Mouse (Mus musculus) hindbrain, embryonic 12.5 days (tissue): ENCODE results near the gene She. TPM values are rescaled to one million over a fixed set of nuclear protein-coding genes. Genes with fewer than 3 reads are reported as not detected.
"Not testable (repeated sequence)": the region's sequence is repeated elsewhere in the genome, so short reads cannot be mapped to it uniquely, and the experiment has no call there.

ENCODE experiments used
- ATAC-seq: fragments of 200-750 bp; cut with Nextera tagmentation; 2 replicates; pipeline ENCODE4 v1.8.0; 2017; ENCODE audit warnings: moderate TSS enrichment; ENCODE audit not compliant: low FRiP score
- H3K27ac ChIP-seq: fragments of 300-500 bp; sonication (generic); 2 replicates; pipeline ENCODE4 v1.5.1; 2016; ENCODE audit warnings: mild to moderate bottlenecking
- H3K27me3 ChIP-seq: fragments of 300-500 bp; sonication (generic); 2 replicates; pipeline ENCODE4 v1.6.1; 2016; ENCODE audit warnings: mild to moderate bottlenecking
- H3K36me3 ChIP-seq: fragments of 300-500 bp; sonication (generic); 2 replicates; pipeline ENCODE4 v1.6.1; 2016; ENCODE audit warnings: mild to moderate bottlenecking
- H3K4me1 ChIP-seq: fragments of 300-500 bp; sonication (generic); 2 replicates; pipeline ENCODE4 v1.6.1; 2016
- H3K4me2 ChIP-seq: fragments of 300-500 bp; sonication (generic); replicated peaks from 2 replicates; pipeline ENCODE4 v1.6.1; 2016; ENCODE audit warnings: mild to moderate bottlenecking
- H3K4me3 ChIP-seq: fragments of 300-500 bp; sonication (generic); 2 replicates; pipeline ENCODE4 v1.5.1; 2016; ENCODE audit warnings: mild to moderate bottlenecking
- H3K9ac ChIP-seq: fragments of 300-500 bp; sonication (generic); 2 replicates; pipeline ENCODE4 v1.6.1; 2016; ENCODE audit warnings: mild to moderate bottlenecking, moderate library complexity
- H3K9me3 ChIP-seq: fragments of 300-500 bp; sonication (generic); replicated peaks from 2 replicates; pipeline ENCODE4 v1.6.1; 2016; ENCODE audit warnings: mild to moderate bottlenecking
- WGBS: fragments of 180-500 bp; shearing (Covaris S2); methylation state at CpG from one replicate; pipeline ENCODE4 v1.1.7; 2016; 5-methylcytosine and 5-hydroxymethylcytosine counted together
- polyA plus RNA-seq: library from polyadenylated mRNA; unstranded; fragments of >200 nt; fragmentation: Nextera tagmentation; extraction: Ambion mirVana; gene quantifications from 2 replicates; pipeline ENCODE4 v1.2.1, GENCODE M21; 2016

Gene She
- polyA plus RNA-seq, result 3.4 and 4.4 TPM in 2 replicates

DNA sequence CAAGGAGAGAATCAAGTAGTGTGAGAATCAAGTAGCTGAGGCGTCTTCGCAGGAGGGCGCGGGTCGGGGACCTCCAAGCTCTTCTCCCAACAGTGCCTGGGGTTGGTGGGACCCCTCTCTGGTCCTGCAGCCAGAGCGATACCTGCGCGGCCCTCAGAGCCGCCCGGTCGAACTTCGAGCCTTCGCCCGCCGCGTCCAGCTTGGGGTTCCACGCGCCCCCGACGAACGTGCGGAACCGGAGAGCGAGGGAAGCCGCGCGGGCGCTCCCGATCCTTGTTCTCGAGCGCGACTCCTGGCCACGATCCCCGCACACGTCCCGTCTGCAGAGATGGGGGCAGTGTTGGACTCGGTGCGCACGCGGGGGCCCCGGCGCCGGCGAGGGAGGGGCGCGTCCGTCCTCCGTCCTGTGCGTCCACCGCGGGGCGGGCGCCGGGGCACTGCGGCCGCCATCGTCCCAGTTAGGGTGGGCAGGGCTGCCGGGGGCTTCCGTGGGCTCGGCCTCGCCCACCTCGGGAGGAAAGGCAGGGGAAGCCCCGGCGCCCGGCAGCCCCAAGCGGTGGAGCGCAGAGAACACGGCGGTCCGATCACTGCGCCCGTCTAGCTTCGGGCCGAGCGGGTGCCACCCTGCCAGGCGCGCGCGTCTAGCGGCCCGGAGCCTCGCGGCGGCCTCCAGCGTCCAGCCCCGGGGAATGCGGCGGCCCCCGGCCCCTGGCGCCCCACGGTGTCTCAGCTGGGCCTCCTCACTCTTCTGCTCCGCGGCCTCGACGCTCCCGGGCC, at the start of gene She:
She (plus strand) TSS at position 556 of the 777 bp plus-strand sequence.
- peak within 1 kb of the TSS; percentile 55; the same call in 1 of the 2 replicates for H3K9ac ChIP-seq
- WGBS, result 2% methylated on average over 89 of the region's 96 CpGs
- no peak within 1 kb of the TSS for H3K27ac ChIP-seq
- no peaks in the 10 kb centered on the region for H3K36me3 ChIP-seq
- peak within 1 kb of the TSS; percentile 43 for H3K4me3 ChIP-seq
- H3K9me3 ChIP-seq, result no peaks in the 10 kb centered on the region
- peaks cover 66% of the 10 kb centered on the region for H3K27me3 ChIP-seq
- peak within 1 kb of the TSS; percentile 60 for H3K4me2 ChIP-seq
- H3K4me1 ChIP-seq, result peaks cover 11% of the 10 kb centered on the region; the same call in 1 of the 2 replicates
- no peak for ATAC-seq

DNA sequence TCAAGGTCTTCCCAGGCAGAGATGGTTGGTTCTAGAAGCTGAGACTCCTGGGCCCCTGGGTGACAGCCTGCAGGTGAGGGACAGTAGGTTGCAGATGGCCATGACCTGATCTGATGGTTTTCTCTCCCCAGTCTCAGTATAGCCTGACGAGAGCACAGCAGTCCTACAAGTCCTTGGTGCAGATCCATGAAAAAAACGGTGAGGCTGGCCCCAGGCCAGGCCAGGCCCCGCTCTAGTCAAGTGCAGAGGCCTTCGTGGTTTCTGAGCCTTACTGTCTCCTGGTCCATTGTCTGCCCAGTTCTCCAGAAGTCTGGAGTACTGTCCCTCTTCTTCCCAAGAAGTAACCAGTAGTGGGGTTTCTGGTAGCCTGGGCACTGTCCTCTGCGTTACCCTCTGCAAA, 49.5 kb upstream of the She start:
- H3K27ac ChIP-seq, result no peak overlapping the region
- H3K4me2 ChIP-seq, result no peak overlapping the region
- no peak for ATAC-seq
- no peaks in the 10 kb centered on the region for H3K9me3 ChIP-seq
- no peaks in the 10 kb centered on the region for H3K4me1 ChIP-seq
- H3K4me3 ChIP-seq, result no peak overlapping the region
- H3K9ac ChIP-seq, result no peak overlapping the region
- no peaks in the 10 kb centered on the region for H3K27me3 ChIP-seq
- peaks cover 71% of the 10 kb centered on the region for H3K36me3 ChIP-seq
- 91% methylated on average over 5 of the region's 5 CpGs for WGBS

DNA sequence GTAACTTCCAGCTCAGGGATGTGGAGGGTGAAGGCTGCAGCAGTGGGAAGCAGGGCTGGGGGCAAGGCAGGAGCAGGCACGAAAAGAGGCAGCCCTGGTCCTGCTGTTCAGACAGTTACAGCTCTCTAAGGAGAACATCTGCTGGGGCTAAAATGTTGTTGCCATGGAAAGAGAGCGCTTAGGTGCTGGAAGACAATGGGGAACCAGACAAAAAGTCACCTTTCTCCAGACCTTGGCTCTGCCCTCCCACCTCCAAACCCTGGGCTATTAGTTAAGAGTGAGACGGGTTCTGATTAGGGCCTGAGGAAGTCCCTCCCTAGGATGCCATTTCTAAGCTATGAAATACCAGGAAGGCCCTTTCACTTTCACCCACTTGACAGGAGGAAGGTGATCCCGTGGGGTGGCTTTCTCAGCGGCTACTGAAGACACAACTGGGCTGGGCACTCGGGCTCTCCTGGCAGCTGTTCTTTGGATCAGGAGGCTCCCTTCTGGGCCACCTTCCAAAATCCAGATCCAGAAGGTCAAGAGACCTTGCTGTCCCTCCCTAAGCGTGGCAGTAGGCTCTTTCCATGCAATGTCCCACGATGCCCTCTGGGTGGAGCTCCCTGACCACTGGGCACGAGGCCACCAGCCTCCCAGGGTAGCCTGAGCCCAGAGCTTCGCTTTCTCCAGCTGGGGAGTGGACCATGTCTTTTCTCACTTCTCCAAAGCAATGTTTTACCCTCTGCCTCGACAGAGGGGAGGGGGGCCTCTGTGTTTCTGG, 46.0 kb upstream of the She start:
- 26% methylated on average over 11 of the region's 11 CpGs for WGBS
- H3K4me1 ChIP-seq, result no peaks in the 10 kb centered on the region
- no peak for ATAC-seq
- H3K27me3 ChIP-seq, result no peaks in the 10 kb centered on the region
- H3K4me2 ChIP-seq, result no peak overlapping the region
- H3K27ac ChIP-seq, result no peak overlapping the region
- H3K9ac ChIP-seq, result no peak overlapping the region
- no peaks in the 10 kb centered on the region for H3K9me3 ChIP-seq
- no peak overlapping the region for H3K4me3 ChIP-seq
- peaks cover 37% of the 10 kb centered on the region for H3K36me3 ChIP-seq

DNA sequence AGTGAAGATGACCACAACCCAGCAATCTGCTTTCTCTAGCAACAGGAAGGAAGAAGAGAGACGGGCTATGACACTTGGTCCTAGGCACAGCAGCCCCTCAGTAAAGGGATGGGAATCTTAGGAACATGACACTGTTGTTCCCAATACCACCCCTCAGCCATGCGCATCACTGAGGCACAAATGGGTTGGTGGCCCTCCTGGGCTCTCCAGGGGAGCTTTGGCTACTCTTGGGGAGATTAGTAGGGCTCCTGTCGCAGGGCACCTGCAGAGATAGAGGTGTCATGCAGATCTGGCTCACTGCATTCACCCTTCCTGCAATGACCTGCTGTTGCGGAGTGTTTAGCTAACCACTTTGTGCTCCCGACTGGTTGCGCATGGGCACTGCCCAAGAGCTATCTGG, 44.9 kb upstream of the She start:
- WGBS, result 70% methylated on average over 6 of the region's 6 CpGs
- Histone ChIP-seq H3K36me3 (peaks cover 26% of the 10 kb centered on the region), H3K9ac (no peak overlapping the region), H3K4me3 (no peak overlapping the region), H3K27me3 (no peaks in the 10 kb centered on the region), H3K9me3 (no peaks in the 10 kb centered on the region), H3K4me2 (no peak overlapping the region), H3K4me1 (no peaks in the 10 kb centered on the region), H3K27ac (no peak overlapping the region)
- no peak for ATAC-seq

DNA sequence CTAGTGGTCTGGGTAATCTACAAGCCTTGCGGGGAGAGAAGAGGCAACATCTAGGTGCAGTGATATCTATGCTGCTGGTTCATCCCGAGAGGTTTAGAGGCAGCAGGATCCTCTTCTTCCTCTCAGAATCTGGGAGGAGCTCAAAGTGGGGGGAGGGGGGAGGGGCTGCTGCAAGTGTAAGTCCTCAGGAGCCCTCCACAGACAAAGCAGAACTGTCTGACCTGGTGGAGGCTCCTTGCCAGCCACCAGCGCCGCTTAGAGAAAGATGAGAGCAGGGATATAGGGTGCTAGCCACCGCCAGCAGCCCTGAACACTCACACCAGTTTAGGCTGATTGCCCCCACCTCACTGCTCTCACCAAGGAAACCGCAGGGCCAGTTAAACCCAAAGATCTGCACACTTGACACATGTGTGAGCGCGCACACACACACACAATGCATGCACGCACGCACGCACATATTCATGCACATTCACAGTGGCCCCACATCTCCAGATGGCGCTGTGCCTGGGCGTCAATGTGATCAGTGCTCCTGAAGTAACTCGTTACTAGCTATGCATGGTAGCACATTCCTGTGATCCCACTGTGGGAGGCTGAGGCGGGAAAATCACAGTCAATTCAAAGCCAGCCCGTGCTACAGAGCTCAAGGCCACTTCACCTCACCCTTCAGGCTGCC, 42.4 kb upstream of the She start:
- H3K27ac ChIP-seq, result no peak overlapping the region
- WGBS, result 76% methylated on average over 16 of the region's 16 CpGs
- no peak for ATAC-seq
- H3K4me3 ChIP-seq, result no peak overlapping the region
- no peaks in the 10 kb centered on the region for H3K4me1 ChIP-seq
- H3K36me3 ChIP-seq, result 0 out of 2 replicates have a peak, but pooled peaks cover under 1% of the 10 kb centered on the region
- no peaks in the 10 kb centered on the region for H3K27me3 ChIP-seq
- no peak overlapping the region for H3K9ac ChIP-seq
- no peaks in the 10 kb centered on the region for H3K9me3 ChIP-seq
- no peak overlapping the region for H3K4me2 ChIP-seq

DNA sequence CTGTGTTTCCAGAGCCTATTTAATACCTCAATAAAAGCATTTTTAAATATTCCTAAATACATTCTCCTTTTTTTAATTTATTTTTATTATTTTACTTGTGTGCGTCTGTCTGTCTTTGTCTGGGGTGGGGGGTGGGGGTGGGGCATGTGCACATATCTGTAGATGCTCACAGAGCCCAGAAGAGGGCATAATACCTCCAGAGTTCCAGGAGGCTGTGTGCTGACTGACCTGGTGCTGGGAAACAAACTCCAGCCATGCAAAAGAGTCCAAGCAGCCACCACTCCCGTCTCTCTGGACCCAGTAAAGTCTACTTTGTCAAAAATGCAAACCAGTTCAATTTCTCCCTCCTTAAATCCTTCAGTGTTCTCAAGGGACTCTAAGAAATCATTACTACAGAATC, 36.6 kb upstream of the She start:
- no peak for ATAC-seq
- Histone ChIP-seq H3K4me2 (no peak overlapping the region), H3K4me3 (no peak overlapping the region), H3K36me3 (no peaks in the 10 kb centered on the region), H3K9ac (no peak overlapping the region), H3K9me3 (no peaks in the 10 kb centered on the region), H3K27me3 (no peaks in the 10 kb centered on the region), H3K4me1 (0 out of 2 replicates have a peak, but pooled peaks cover 2% of the 10 kb centered on the region), H3K27ac (no peak overlapping the region)
- WGBS, result 60% methylated on average over 2 of the region's 2 CpGs

DNA sequence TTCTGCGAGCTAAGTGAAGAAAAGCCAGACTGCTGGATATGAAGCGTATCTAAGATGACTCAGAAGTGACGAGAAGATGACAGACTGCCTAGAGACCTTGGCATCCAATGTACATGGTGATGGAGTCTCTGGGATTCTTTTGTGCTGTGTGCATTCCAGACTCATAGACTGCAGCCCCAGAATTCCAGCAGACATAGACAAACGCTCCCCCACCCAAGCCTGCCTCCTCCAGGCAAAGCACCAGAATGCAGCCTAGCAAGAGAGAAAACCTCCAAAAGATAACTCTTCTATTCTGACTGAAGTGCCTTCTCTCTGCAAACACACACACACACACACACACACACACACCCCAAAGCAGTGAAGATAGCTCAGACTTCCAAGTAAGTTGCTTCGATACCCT, 35.4 kb upstream of the She start:
- ATAC-seq, result no peak
- Histone ChIP-seq H3K27me3 (no peaks in the 10 kb centered on the region), H3K4me1 (0 out of 2 replicates have a peak, but pooled peaks cover 3% of the 10 kb centered on the region), H3K36me3 (no peaks in the 10 kb centered on the region), H3K4me2 (no peak overlapping the region), H3K4me3 (no peak overlapping the region), H3K9me3 (no peaks in the 10 kb centered on the region), H3K9ac (no peak overlapping the region), H3K27ac (no peak overlapping the region)
- WGBS, result 81% methylated on average over 5 of the region's 5 CpGs

DNA sequence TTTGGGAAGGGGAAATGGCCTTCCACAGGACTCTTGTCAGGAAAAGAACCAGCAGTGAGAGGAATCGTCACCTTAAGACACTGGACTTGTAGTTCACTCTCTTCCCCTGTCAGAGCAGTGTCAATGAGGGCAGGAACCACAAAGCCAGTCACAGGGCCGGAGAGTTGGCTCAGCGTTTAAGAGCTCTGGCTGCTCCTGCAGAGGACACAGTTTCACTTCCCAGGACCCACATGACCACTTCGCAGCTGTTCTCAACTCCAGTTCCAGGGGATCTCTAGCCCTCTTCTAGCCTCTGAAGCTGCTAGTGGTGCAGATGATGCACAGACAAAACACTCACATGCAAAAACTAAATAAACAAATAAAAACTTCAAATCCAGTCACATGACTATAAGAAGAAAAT, 34.8 kb upstream of the She start:
- Histone ChIP-seq H3K4me3 (no peak overlapping the region), H3K4me1 (0 out of 2 replicates have a peak, but pooled peaks cover 3% of the 10 kb centered on the region), H3K9ac (no peak overlapping the region), H3K36me3 (no peaks in the 10 kb centered on the region), H3K4me2 (no peak overlapping the region), H3K27ac (no peak overlapping the region), H3K27me3 (no peaks in the 10 kb centered on the region), H3K9me3 (no peaks in the 10 kb centered on the region)
- WGBS, result 51% methylated on average over 4 of the region's 4 CpGs
- ATAC-seq, result no peak

DNA sequence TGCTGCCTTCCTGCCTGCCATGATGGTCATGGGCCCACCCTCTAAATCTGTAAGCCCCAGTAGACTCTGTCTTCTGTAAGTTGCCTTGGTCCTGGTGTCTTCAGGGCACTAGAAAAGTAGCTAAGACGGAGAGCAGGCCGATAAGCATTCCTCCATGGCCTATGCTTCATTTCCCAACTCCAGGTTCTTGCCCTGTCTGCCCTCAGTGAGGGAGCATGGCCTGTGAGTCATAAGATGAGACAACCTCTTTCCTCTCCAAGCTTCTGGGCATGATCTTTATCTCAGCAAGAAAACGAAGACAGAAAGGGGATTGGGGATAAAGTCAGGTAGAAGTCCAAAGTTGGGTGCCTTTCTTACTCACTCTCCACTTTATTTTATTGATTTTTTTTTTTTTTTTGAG, 32.7 kb upstream of the She start:
- 0 out of 2 replicates have a peak, but pooled peaks cover 3% of the 10 kb centered on the region for H3K4me1 ChIP-seq
- no peak overlapping the region for H3K9ac ChIP-seq
- H3K4me2 ChIP-seq, result no peak overlapping the region
- H3K4me3 ChIP-seq, result no peak overlapping the region
- H3K36me3 ChIP-seq, result no peaks in the 10 kb centered on the region
- H3K9me3 ChIP-seq, result no peaks in the 10 kb centered on the region
- 81% methylated on average over 3 of the region's 3 CpGs for WGBS
- no peak overlapping the region for H3K27ac ChIP-seq
- no peak for ATAC-seq
- no peaks in the 10 kb centered on the region for H3K27me3 ChIP-seq

DNA sequence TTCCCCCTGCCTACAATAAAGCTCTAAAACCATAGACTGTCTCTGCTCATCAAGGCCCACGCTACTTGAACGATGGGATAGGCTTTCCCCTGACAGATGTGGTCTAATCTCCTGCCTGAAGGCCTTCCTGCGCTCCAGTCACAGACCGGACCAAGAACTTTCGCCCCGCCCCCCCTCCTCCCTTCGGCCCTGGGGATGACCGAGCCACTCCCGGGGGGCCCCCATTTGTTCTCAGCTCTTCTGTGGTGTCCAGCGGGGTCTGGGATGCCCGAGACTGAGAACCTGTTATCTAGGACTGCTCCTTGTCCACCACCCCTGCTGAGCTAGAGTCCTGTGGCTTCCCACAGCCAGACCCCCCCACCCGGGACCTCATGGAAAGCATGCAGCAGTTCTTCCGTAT, 31.7 kb upstream of the She start:
- ATAC-seq, result no peak
- no peak overlapping the region for H3K4me3 ChIP-seq

DNA sequence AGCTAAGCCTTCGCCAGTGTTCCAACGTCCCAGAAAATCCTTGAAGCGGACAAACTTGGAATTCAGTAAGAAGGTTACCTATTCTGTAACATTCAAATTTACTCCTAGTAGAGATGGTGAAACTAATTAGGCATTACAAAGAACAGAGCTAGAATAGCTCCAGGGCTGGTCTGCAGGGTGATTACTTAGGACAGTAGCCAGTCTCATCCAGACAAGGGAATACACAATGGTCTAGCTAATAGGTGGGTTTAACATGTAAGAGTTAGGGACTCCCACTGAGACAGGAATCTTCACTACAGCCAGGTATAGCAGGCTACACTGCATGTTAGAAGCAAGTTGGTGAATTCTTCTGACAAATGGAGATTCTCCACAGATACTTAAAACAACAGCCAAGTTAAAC, 31.1 kb upstream of the She start:
- not testable (repeated sequence) for H3K9ac ChIP-seq, H3K27ac ChIP-seq, H3K9me3 ChIP-seq, ATAC-seq, H3K4me3 ChIP-seq, H3K36me3 ChIP-seq, H3K27me3 ChIP-seq, H3K4me2 ChIP-seq, H3K4me1 ChIP-seq
- 31% methylated on average over 3 of the region's 3 CpGs for WGBS

More for the DNA sequence above, 31.7 kb upstream of the She start:
- 7% methylated on average over 13 of the region's 13 CpGs for WGBS
- Histone ChIP-seq H3K4me2 (peak overlapping the region; percentile 32), H3K27me3 (no peaks in the 10 kb centered on the region), H3K9ac (no peak overlapping the region), H3K27ac (no peak overlapping the region), H3K36me3 (no peaks in the 10 kb centered on the region), H3K9me3 (no peaks in the 10 kb centered on the region), H3K4me1 (0 out of 2 replicates have a peak, but pooled peaks cover 3% of the 10 kb centered on the region)
